Mouse (Mus musculus): ENCODE data around the gene Glrx3. TPM values are rescaled to one million over a fixed set of nuclear protein-coding genes. Genes with fewer than 3 reads are reported as not detected.

Glrx3 gene
- polyA plus RNA-seq (2014; fragmentation: Nextera tagmentation; extraction: Ambion mirVana), result 211 and 235 TPM in 2 replicates

DNA sequence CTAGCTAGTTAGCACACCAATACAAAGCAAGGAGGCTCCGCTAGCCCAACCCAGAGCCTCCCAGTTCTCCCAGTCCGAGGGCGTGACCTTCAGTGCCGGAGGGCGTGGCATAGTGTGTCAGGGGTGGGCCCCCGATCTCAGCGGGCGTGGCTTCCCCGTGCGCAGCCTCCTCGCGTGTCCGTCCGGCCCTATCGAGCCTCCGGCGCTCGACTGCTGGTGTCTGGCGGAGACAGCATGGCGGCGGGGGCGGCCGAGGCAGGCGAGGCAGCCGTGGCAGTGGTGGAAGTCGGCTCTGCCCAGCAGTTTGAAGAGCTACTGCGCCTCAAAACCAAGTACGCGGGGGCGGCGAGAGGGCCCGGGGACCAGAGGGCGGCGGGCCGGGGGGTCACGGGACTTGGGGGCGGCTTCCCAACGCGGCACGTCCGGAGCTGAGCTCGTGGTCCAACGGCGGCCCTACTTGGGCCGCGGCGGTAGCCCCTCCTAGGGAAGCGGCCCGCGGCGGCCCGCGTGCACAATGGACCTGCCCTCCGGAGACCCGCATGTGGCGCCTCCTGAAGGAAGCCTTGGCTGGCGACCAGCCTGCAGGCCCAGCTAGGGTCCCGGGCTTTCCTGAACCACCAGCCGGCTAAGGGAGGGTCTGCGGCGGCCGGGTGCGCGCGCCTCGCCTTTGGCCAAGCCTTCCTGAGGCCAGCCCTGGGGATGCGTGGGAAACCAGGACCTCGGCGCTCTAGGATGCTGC, at the start of gene Glrx3:
Gene Glrx3 (plus strand): TSS at position 175 of the 739 bp plus-strand sequence.
- DNase-seq (ENCODE audit: low spot score) (peak; percentile 94), ATAC-seq (replicated peaks; ENCODE audit: low FRiP score) (peak; percentile 99)
- Histone ChIP-seq H3K27ac (ENCODE audit: low read depth, low read length) (peak within 1 kb of the TSS; percentile 72), H3K4me2 (peak within 1 kb of the TSS; percentile 87), H3K36me3 (ENCODE audit: control insufficient read depth, insufficient read depth, low read length) (no peaks in the 10 kb centered on the region), H3K4me1 (replicated peaks; ENCODE audit: control insufficient read depth, insufficient read depth, low read length) (peaks cover 12% of the 10 kb centered on the region), H3K27me3 (replicated peaks; ENCODE audit: control insufficient read depth, insufficient read depth, low read length) (no peaks in the 10 kb centered on the region), H3K9ac (ENCODE audit: low read depth, low read length) (peak within 1 kb of the TSS; percentile 84), H3K4me3 (ENCODE audit: low read depth, low read length) (peak within 1 kb of the TSS; percentile 83), H3K9me3 (ENCODE audit: control insufficient read depth, low read length) (no peaks in the 10 kb centered on the region)
- WGBS, result under 1% methylated on average over 69 of the region's 69 CpGs

DNA sequence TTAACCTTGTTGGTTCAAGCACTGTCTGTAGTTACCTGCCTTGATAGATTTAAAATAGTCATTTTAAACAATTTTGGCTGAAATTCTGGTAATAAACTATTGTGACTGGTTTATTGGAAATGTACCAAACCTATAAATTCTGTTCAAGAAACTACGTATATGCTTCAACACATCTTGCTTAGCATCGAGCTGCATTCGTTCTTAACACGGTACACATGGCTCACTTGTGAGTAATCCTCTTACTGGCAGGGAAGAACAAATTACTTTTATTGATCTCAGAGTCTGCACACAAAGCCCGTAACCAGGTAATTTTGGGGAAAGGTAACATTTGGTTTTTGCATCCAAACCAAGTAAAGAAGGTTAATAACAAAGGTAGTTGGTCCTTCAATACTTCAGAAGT, 49.6 kb upstream of the Glrx3 start:
- Histone ChIP-seq H3K4me1 (replicated peaks; ENCODE audit: control insufficient read depth, insufficient read depth, low read length) (no peaks in the 10 kb centered on the region), H3K9ac (ENCODE audit: low read depth, low read length) (no peak overlapping the region), H3K4me2 (no peak overlapping the region), H3K27me3 (replicated peaks; ENCODE audit: control insufficient read depth, insufficient read depth, low read length) (no peaks in the 10 kb centered on the region), H3K27ac (ENCODE audit: low read depth, low read length) (no peak overlapping the region), H3K9me3 (ENCODE audit: control insufficient read depth, low read length) (no peaks in the 10 kb centered on the region), H3K4me3 (ENCODE audit: low read depth, low read length) (no peak overlapping the region), H3K36me3 (ENCODE audit: control insufficient read depth, insufficient read depth, low read length) (no peaks in the 10 kb centered on the region)
- DNase-seq (ENCODE audit: low spot score), result no peak
- no peak for ATAC-seq (replicated peaks; ENCODE audit: low FRiP score)
- WGBS, result 91% methylated on average over 5 of the region's 5 CpGs

DNA sequence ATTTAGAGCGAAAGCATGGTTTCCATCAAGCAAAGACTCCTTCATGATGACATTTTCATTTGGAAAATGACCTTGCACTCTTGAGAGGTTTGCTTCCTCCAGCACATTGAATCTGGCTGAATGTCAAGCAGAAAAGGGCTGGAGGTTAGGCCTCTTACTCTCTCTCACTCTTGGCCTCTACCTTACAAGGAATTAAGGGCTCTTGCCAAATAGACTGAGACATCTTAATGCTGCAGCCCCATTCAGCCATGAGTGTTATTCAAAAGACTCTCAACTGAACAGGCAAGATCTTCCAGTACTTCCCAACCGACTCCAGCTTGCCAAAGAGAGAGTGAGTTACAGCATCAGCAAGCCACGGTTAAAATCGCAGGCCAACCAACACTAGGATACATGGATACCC, 42.0 kb upstream of the Glrx3 start:
- DNase-seq (ENCODE audit: low spot score), result no peak
- ATAC-seq (replicated peaks; ENCODE audit: low FRiP score), result no peak
- Histone ChIP-seq H3K9ac (ENCODE audit: low read depth, low read length) (no peak overlapping the region), H3K9me3 (ENCODE audit: control insufficient read depth, low read length) (no peaks in the 10 kb centered on the region), H3K36me3 (ENCODE audit: control insufficient read depth, insufficient read depth, low read length) (no peaks in the 10 kb centered on the region), H3K27ac (ENCODE audit: low read depth, low read length) (no peak overlapping the region), H3K4me3 (ENCODE audit: low read depth, low read length) (no peak overlapping the region), H3K27me3 (replicated peaks; ENCODE audit: control insufficient read depth, insufficient read depth, low read length) (no peaks in the 10 kb centered on the region), H3K4me2 (no peak overlapping the region), H3K4me1 (replicated peaks; ENCODE audit: control insufficient read depth, insufficient read depth, low read length) (no peaks in the 10 kb centered on the region)
- 82% methylated on average over 4 of the region's 4 CpGs for WGBS

DNA sequence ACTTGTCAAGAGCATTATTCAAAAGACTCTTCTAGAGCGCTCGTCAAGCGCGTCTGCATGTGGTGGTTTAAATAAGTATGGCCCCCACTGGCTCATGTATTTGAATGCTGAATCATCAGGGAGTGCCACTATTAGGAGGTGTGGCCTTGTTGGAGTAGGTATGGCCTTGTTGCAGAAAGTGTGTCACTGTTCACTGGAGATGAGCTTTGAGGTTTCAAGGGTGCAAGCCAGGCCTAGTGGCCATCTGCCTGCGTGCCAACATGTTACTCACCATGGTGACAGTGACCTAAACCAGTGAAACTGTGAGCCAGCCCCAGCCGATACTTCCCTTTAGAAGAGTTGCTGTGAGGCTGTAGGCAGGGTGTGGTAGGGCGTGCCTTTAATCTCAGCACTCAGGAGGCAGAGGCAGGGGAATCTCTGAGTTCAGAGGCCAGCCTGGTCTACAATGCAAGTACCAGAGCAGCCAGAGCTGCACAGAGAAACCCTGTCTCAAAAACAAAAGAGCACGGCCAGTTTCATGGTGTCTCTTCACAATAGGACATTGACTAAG, 40.0 kb upstream of the Glrx3 start:
- H3K9me3 ChIP-seq (ENCODE audit: control insufficient read depth, low read length), result no peaks in the 10 kb centered on the region; the same call in 1 of the 2 replicates
- 90% methylated on average over 8 of the region's 8 CpGs for WGBS
- no peaks in the 10 kb centered on the region for H3K36me3 ChIP-seq (ENCODE audit: control insufficient read depth, insufficient read depth, low read length)
- H3K9ac ChIP-seq (ENCODE audit: low read depth, low read length), result no peak overlapping the region
- no peaks in the 10 kb centered on the region for H3K27me3 ChIP-seq (replicated peaks; ENCODE audit: control insufficient read depth, insufficient read depth, low read length)
- no peaks in the 10 kb centered on the region for H3K4me1 ChIP-seq (replicated peaks; ENCODE audit: control insufficient read depth, insufficient read depth, low read length)
- no peak overlapping the region for H3K27ac ChIP-seq (ENCODE audit: low read depth, low read length)
- H3K4me2 ChIP-seq, result no peak overlapping the region
- H3K4me3 ChIP-seq (ENCODE audit: low read depth, low read length), result no peak overlapping the region
- no peak for ATAC-seq (replicated peaks; ENCODE audit: low FRiP score)
- DNase-seq (ENCODE audit: low spot score), result no peak

DNA sequence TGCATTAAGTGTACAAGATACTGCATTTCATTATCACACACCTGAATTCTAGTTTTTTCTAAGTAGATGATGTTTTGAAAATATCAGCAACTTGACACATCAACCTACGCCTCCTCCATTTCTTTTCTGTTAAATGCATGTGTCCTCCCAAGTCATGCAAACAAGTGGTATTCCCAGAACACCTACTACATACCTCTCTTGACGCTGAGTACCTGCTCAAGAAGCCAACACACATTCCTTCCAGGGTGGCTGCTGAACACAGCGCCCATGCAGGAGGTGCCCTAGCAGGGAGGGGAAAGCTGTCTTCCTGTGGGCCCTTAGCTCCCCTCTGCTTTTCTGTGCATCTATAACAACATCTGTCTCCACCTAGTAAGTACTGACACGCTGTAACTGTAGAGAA, 38.4 kb upstream of the Glrx3 start:
- H3K36me3 ChIP-seq (ENCODE audit: control insufficient read depth, insufficient read depth, low read length), result no peaks in the 10 kb centered on the region
- no peak overlapping the region for H3K9ac ChIP-seq (ENCODE audit: low read depth, low read length)
- H3K27me3 ChIP-seq (replicated peaks; ENCODE audit: control insufficient read depth, insufficient read depth, low read length), result no peaks in the 10 kb centered on the region
- ATAC-seq (replicated peaks; ENCODE audit: low FRiP score), result no peak
- no peak overlapping the region for H3K4me2 ChIP-seq
- no peak overlapping the region for H3K4me3 ChIP-seq (ENCODE audit: low read depth, low read length)
- no peak overlapping the region for H3K27ac ChIP-seq (ENCODE audit: low read depth, low read length)
- DNase-seq (ENCODE audit: low spot score), result no peak
- no peaks in the 10 kb centered on the region for H3K4me1 ChIP-seq (replicated peaks; ENCODE audit: control insufficient read depth, insufficient read depth, low read length)
- H3K9me3 ChIP-seq (ENCODE audit: control insufficient read depth, low read length), result no peaks in the 10 kb centered on the region; the same call in 1 of the 2 replicates
- WGBS, result 93% methylated on average over 4 of the region's 4 CpGs

DNA sequence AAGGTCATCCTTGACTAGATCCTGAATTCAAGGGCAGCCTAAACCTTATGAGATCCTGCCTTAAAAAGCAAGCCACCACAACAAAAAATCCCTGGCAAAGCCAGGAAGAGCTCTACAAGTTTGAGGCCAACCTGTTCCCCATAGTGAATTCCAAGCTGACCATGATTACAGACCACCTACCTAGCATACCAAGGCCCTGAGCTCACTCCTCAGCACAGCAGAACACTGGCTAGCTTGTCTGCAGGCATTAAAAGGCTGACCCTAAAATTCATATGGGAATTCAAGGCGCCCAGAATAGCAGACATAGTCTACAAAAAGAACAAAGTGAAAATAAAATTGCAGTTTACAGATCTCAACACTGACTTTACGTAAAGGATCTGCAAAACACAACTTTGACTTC, 33.3 kb upstream of the Glrx3 start:
- H3K4me1 ChIP-seq (replicated peaks; ENCODE audit: control insufficient read depth, insufficient read depth, low read length), result no peaks in the 10 kb centered on the region
- 82% methylated on average over 2 of the region's 2 CpGs for WGBS
- H3K27me3 ChIP-seq (replicated peaks; ENCODE audit: control insufficient read depth, insufficient read depth, low read length), result no peaks in the 10 kb centered on the region
- ATAC-seq (replicated peaks; ENCODE audit: low FRiP score), result no peak
- no peaks in the 10 kb centered on the region; the same call in 1 of the 2 replicates for H3K9me3 ChIP-seq (ENCODE audit: control insufficient read depth, low read length)
- no peak overlapping the region for H3K4me3 ChIP-seq (ENCODE audit: low read depth, low read length)
- H3K27ac ChIP-seq (ENCODE audit: low read depth, low read length), result no peak overlapping the region
- H3K9ac ChIP-seq (ENCODE audit: low read depth, low read length), result no peak overlapping the region
- H3K36me3 ChIP-seq (ENCODE audit: control insufficient read depth, insufficient read depth, low read length), result no peaks in the 10 kb centered on the region
- DNase-seq (ENCODE audit: low spot score), result no peak
- no peak overlapping the region for H3K4me2 ChIP-seq

DNA sequence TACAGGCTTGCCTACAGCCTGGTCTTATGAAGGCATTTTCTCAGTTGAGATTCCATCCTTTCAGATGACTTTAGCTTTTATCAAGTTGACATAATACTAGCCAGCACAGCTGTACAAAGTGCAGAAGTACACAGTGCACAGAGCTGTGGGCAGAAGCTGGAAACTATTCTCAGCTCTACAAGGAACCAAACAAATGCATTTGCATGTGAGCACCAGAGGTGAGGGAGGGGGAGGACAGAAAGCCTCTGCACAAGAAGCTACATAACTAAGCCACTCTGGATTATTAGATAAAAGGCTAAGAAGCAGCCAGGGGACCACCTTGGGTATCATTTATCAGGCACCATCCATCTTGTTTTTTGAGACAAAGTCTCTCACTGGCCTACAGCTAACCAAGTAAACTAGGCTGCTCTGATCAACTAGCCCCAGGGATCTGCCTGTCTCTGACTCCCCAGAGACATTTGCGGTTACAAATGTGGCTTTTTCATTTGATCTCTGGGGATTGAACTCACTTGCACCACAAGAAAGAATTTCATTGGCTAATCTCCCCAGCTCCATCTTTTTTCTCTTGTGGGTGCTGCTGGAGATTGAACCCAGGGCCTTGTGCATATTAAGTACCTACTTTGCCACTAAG, 29.9 kb upstream of the Glrx3 start:
- DNase-seq (ENCODE audit: low spot score) (no peak), ATAC-seq (replicated peaks; ENCODE audit: low FRiP score) (no peak)
- Histone ChIP-seq H3K9ac (ENCODE audit: low read depth, low read length) (no peak overlapping the region), H3K27ac (ENCODE audit: low read depth, low read length) (no peak overlapping the region), H3K4me1 (replicated peaks; ENCODE audit: control insufficient read depth, insufficient read depth, low read length) (peaks cover 5% of the 10 kb centered on the region; the same call in 1 of the 2 replicates), H3K27me3 (replicated peaks; ENCODE audit: control insufficient read depth, insufficient read depth, low read length) (no peaks in the 10 kb centered on the region), H3K36me3 (ENCODE audit: control insufficient read depth, insufficient read depth, low read length) (no peaks in the 10 kb centered on the region), H3K4me2 (no peak overlapping the region), H3K4me3 (ENCODE audit: low read depth, low read length) (no peak overlapping the region), H3K9me3 (ENCODE audit: control insufficient read depth, low read length) (no peaks in the 10 kb centered on the region)
- WGBS, result 88% methylated on average over 1 of the region's 1 CpGs

DNA sequence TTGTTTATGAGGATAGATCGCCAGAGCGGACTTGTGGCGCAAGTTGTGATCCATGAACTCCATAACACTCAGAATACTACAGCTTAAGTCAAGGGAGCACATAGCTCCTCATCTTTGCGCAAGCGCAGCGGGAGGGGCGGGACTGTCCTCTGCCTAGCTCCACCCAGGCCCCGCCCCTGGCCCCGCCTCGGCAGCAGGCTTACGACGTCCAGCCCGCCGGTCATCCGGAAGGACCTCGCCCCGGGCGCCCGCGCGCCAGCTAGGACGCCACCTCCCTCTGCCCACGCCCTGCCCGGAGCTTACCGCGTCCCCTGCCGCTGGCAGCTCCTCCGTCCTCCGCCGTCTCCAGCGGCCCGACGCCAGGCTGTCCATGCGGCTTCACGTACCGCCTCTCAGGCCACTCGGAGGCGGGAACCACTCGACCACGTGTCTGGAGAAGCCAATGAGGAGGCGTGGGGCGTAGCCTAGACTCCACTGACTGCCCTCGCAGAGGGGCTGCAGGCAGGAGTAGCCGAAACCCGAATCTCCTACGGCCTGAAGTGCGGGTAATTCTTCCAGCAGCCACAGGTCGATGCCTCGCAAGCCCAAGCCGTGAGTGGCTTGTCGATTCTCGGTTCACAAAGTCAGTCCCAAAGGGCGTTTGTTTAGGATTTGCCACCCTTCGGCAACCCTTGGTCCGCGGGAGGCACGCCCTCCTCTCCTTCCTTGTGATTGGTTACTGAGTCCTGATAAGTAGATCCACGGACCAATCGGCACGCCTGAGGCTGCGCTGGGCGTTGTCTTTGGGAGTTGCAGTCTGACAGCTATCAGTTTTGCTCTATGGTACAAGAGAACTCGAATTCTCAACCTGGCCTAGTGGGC, 26.8 kb upstream of the Glrx3 start, which contains the start of gene 9430038I01Rik:
Gene 9430038I01Rik (minus strand): TSS at position 426 of the 861 bp plus-strand sequence.
- H3K4me3 ChIP-seq (ENCODE audit: low read depth, low read length), result peak within 1 kb of the TSS; percentile 79
- peak within 1 kb of the TSS; percentile 81 for H3K27ac ChIP-seq (ENCODE audit: low read depth, low read length)
- H3K27me3 ChIP-seq (replicated peaks; ENCODE audit: control insufficient read depth, insufficient read depth, low read length), result no peaks in the 10 kb centered on the region
- DNase-seq (ENCODE audit: low spot score) (peak; percentile 96), ATAC-seq (replicated peaks; ENCODE audit: low FRiP score) (peak; percentile 100)
- WGBS, result under 1% methylated on average over 62 of the region's 63 CpGs
- H3K4me2 ChIP-seq, result peak within 1 kb of the TSS; percentile 70
- peaks cover 5% of the 10 kb centered on the region; the same call in 1 of the 2 replicates for H3K4me1 ChIP-seq (replicated peaks; ENCODE audit: control insufficient read depth, insufficient read depth, low read length)
- H3K36me3 ChIP-seq (ENCODE audit: control insufficient read depth, insufficient read depth, low read length), result no peaks in the 10 kb centered on the region
- H3K9me3 ChIP-seq (ENCODE audit: control insufficient read depth, low read length), result no peaks in the 10 kb centered on the region
- H3K9ac ChIP-seq (ENCODE audit: low read depth, low read length), result peak within 1 kb of the TSS; percentile 78
